Mouse (Mus musculus): Measurements from ENCODE around the gene Kif1a.

Kif1a gene

DNA sequence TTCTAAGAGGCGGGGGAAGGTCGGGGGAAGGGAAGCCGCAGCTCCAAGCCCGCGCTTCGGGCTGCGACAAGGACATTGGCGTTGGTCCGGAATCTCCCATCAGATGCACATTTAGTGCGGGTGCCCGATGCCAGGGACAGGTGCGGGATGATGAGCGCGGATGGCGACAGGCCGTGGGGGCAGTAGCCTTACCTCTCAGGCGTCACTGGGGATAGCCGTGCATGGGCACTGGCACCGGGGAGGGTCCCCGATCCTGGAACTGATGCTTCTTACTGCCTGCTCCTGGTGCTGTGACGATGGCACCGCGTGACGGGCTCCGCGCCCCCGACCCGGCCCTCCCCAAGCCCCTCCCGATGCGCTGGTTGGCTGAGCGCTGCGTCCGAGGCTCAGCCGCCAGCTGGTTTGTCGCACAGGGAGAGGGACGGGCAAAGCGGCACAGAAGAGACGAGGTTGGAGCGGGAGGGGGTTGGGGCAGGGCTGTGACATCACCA is at the start of gene Kif1a:
Gene Kif1a (minus strand): TSS at position 381 of the 491 bp plus-strand sequence.
- in situ Hi-C loops (cut with MboI, MseI), result no loop called here

DNA sequence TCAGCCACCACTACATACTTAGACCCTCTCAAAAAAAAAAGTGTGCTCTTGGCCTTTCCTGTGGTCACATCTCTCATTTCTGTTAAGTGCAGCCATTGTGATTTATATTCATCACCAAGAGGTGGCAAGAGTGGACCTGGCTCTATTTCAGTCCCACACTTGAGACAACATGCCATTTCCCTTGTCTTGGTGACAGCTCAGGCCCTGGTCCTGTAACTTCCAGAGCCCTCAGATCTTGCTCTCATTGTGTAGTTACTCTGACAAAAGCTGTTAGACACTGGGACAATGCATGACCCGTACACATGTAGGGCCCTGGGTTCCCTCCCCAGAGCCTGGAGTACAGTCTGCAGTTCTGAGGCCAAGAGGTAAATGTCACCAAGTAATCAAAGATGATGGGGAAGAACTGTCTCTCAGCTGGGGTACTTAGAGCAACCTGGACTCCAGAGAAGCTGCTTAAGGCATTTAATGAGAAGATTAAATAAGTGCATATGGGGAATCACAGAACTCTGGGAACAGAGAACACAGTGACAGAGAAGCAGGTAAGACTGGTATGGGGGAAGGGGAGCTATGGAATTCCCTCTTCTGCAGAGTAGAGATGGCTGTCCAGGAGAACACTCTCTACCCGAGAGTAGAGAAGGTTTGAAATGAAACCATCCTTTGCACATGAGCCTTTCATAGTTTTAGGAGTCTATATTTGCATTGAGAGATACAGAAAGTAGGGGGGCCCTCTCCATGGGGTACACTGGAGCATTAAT is 49.3 kb upstream of the Kif1a start:
- in situ Hi-C loops (cut with MboI, MseI), result no loop called here

DNA sequence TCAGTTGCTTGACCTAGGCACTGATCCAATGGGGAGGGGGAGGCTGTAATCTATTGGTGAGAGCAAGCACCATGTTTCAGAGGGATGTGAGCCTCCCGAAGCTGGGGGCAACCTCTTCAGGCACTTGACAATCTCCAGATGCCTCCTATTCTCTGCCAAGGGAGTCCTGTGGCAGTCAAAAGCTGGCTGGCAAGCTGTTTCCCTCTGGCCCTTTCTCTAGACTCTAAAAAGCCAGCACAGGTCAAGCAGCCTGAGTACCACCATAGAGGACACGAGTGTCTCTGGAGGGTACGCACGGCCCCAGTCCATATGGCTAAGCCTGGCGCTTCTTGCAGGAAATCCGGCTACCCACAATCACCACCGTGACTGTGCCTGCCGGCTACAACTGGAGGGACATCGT is 42.4 kb upstream of the Kif1a start:
- in situ Hi-C loops (cut with MboI, MseI), result no loop called here

DNA sequence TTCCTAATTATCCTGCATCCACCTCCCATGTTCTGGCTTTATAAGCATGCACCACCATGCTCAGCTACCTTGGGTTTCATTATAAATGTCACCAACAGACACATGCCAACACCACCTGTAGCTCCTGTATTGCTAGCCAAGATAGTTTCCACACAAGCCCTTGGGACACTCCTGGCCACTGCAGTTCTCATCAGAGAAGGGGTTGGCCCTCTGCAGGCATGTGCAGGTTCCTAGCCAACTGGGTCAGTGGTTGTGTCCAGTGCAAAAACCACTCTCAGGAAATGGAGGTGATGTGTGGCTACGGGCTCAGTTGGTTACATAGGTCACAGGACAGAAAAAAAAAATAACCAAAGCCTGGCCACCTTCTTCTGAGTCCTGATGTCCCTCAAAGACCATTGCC is 41.1 kb upstream of the Kif1a start:
- in situ Hi-C loops (cut with MboI, MseI), result no loop called here

DNA sequence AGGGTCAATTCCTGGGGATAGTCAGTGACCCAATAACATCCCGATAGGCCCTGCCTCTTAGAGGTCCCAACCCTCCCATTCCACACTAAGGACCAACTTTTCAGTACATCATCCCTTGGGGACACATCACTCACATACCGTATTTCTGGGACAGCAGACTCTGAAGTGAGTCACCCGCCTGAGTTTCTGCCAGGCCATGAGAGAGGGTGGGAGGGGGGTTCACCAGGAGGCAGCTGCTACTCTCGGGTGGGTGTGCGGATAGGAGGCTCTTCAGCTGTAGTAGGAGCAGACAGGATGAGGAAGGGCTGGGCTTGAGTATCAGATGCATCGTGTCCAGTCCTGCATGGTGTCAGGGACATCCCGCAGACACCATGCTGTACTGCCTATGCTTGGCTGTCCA is 38.0 kb upstream of the Kif1a start:
- in situ Hi-C loops (cut with MboI, MseI), result no loop called here

DNA sequence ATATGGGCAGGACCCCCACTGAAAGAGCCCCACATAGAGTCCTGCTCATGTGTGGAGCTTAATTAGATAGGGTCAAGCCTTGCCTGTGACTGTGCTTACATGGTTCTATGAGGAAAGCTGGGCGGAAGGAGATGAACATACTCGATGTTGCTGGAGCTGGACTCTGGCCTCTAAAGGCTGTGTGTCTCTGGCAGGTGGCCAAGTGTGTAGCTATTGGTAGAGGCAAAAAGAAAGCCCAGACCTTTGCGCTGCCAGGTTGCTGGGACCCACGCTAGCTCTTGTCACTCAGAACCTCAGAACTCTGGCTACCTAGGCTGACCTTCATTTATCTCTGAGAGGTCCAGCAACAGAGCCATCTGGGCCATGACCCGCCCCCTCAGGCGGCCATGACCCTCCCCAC is 36.8 kb upstream of the Kif1a start:
- in situ Hi-C loops (cut with MboI, MseI), result no loop called here

DNA sequence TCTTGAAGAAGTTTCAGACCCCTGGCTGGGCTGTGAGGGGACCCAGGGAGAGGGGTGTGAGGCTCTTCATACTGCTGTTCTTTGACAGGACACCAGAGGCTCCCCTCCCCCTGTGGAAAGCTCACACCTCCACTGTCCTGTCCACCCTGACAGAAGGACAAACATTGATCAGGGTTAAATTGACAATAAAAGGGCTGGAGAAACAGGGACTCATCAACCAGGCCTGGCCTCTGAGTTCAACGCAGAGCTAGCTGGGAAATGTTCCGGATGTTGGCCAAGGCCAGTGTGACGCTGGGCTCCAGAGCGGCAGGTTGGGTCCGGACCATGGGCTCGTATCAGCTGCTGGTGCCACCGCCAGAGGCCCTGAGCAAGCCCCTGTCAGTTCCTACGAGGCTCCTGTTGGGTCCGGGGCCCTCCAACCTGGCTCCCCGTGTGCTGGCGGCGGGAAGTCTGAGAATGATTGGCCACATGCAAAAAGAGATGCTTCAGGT is 33.3 kb upstream of the Kif1a start, which contains the start of gene Agxt:
Gene Agxt (plus strand): TSS at position 205 of the 491 bp plus-strand sequence.
- in situ Hi-C loops (cut with MboI, MseI), result no loop called here

DNA sequence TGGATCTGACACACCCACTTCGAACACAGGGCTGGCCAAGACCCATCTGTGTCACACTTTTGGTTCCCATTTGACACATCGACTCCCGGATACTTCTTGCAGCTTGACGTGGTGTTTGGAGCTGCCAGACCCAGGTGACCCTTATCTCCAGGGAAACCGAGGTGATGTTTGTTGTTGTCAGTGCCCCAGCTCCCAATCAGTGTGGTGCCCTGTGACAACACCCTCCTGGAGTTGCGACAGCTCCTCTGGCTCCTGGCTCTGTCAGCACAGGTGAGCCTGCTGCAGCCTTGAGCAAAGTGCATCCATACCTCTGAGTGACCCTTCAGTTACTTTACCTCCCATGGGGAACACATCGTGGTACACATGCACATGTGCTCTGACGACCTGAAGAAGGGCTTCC is 30.9 kb upstream of the Kif1a start:
- in situ Hi-C loops (cut with MboI, MseI), result no loop called here

DNA sequence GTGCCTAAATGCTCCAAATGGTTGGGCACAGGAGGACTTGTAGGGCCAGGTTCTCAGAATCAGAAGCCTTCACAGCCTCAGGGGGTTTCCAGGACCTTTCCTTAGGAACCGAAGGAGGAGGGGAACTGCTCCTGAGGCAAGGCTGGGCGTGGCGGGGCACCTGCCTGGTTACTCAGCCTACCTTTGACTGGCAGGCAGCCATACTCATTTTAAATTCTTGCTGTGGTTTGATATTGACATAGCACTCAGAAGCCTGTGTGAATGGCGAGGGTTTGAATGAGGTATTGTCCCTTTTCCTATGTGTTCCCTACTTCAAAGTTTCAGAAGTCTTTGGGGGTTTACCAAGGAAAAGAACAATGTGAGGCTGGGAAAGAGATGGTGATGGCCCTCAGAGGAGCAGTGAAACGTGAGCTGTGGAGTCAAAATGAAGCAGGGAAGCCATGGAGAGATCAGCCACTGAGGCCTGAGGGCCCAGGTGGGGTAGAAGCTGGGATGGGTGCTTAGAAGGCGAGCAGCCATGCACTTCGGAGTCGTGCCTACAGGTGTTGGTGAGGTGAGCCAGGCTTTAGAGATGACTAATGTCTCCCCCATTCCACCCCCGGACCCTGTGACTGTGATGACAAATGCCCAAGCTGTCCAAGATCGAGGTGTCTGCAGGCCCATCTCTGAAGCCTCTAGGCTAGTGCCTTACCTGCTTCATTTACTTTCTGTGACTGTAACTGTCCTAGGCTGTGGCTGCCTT is 28.7 kb upstream of the Kif1a start:
- in situ Hi-C loops (cut with MboI, MseI), result no loop called here

DNA sequence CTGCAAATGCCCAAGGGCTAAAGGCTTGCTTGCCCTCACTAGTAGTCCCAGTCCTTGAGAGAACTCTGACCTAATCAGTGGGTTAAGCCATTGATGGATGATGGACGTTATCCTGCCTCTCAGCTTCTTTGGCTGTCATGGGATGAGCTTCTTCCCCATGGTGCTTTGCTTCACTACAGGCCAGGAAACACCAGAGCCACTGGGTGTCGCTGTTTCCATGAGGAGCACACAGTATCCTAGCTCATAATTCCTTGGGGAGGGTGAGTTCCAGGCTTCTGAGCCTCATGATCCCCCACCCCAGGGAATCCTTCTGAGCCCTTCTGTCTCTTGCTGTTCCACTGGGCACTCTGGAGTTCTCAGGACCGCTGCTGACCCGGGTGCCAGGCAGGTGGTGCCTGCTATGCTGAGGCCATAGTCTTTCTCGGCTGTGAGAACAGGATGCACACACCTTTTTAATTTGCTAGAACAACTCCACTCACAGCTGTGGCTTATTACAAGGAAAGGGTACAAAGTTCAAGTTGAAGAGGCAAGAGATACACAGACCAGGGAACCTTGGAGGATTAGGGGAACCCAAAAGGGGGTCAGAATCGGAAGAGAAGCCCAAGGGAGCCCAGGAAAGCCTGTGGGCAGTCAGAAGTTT is 27.1 kb upstream of the Kif1a start:
- in situ Hi-C loops (cut with MboI, MseI), result no loop called here

DNA sequence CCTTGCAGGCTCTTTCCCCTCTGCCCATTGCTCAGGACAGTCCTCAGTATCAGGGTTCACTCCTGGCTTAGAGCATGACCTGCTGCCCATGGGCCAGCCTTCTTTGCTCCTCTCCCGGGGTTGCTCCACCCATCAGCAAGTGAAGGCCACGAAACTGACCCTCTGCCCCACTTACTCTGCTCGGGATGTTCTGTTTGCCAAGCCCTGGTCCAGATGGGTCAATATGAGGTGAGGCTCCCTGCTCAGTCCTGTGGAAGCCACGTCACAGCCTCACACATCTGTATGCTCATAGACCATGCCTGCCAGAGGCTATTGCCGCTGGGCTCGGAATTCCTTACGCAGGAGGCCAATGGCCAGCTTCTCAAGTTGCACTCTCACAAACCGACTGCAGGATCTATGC is 26.5 kb upstream of the Kif1a start:
- in situ Hi-C loops (cut with MboI, MseI), result no loop called here

DNA sequence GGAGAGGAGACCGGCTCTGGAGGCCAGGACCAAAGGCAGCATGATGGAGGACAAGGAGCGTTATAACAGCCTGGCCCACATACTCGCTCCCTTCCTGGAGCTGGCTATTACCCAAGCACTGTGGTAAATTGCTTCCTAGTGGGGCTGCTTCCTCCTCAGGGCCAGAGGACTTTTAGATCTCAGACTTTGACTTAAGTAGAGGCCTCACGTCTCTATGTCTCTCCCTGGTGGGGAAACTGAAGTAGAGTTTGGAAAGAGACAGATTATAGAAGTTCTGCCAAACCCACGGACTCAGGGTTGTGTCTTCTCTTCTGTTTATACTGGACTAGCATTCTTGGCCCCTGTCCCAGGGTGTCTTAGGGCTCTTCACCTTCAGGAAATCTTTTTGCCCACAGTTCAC is 23.5 kb upstream of the Kif1a start:
- in situ Hi-C loops (cut with MboI, MseI), result no loop called here

DNA sequence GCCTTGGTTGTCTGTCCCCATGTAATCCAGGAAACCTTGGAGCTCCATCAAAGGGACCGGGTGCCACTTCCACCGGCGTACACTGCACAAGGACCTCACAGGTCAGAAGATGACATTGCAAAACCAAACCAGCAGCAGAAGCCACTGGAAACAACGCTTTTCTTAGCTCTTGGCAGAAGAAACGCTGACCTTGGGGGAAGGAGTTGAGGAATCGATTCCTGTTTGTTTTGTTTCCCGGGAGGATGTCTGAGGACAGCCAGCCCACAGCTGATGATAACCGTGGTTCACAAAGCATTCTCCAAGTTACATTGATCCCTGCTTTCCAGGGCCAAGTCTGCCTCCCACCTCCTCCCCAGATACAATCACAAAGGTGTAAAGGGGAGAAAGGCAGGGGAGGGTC is 22.3 kb upstream of the Kif1a start:
- in situ Hi-C loops (cut with MboI, MseI), result no loop called here

DNA sequence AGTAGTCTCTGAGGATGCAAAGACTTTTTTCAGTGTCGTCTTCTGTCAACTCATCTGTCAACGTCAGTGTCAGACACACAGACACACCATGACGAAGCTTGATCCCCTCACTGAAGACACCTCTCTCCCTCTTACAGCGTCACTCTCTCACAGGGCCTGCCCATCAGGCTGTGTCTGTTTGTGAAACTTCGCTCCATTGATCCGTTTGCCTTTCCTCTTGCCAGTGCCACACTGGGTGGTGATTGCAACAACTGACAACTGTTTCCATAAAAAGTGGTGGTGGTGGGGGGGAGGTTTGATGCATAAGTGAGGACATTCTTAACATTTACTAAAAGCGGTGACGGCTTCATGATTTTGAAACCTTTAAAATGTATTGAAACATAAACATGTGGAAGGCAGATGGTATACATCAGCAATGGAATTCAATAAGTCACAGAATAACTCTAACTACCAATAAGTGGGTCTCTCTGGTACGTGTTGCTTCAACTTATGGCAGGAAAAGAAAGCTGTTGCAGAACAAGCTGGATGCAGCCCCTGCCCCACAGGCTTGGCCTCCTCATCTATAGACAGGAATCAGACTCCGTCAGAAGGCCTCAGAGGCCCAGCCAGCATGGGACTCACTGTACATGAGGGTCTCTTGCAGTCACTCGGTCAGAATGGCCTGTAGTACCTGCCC is 21.6 kb upstream of the Kif1a start:
- in situ Hi-C loops (cut with MboI, MseI), result no loop called here

DNA sequence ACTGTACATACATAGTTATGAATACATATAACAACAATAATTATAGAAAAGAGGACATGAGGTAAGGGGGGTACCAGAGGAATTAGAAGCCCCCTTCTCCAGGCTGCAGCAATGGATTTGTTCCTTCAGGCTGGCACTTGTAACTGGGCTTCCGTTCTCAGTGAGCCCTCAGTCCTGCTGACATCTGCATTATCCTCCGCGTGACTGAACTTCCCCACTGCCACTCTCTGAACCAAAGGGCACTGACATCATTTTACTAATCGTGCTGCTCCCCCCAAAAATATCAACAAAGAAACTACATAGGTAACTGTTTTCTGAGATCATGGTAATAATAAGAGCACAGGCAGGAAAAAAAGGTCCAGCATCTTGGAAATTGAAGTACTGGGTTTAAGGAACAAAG is 17.1 kb upstream of the Kif1a start:
- in situ Hi-C loops (cut with MboI, MseI), result no loop called here

DNA sequence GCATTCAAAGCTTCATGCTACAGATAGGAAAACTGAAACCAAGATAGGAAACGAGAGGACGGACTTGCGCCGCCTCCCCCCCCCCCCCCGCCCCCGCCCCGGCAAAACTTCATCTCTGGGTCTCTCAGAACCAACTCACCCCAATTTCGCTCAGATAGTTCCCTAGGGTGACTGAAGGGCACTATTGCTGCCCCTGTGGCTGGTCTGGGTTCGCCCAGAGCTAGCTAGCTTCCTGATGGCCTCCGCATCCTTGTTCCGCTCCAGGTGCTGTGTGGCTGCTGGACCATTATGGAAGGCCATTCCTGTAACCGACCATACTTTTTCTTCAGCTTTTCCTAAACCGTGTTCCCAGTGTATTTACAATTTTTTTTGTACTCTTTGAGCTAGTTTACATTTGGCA is 13.7 kb upstream of the Kif1a start:
- in situ Hi-C loops (cut with MboI, MseI), result no loop called here

DNA sequence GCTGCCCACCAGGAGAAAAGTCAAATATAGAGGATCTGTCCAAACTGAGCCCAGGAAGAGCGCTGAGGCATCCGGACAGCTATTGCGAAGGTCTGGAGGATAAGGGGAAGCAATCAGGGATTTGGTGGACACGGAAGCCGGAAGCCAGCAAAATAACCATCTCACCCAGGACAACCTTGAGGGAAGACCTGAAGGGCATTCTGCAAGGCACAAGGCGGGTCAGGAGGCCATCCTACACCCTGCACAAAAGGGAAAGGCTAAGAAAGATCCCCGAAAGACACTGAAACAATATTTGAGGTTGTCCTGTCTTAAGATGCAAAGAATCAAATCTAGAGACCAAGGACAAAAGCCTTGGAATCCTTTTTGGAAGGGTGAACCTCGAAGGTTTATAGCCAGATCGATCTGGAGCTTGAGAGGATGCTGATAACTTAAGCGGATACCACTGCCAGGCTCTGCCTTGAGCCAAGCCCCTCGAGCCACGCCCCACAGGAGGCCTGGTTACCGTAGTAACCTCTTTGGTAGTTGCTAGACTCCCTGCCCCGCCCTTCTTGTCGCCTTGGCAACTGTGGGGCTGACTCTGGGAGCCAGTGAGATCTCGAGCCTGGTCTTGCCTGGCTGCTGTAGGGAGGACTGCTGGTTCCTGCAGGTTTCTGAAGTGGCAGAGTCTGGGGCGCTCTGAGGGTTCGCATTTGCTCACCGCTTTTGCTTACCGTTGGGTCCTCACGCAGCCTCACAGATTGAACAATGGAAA is 13.1 kb upstream of the Kif1a start:
- in situ Hi-C loops (cut with MboI, MseI), result no loop called here

DNA sequence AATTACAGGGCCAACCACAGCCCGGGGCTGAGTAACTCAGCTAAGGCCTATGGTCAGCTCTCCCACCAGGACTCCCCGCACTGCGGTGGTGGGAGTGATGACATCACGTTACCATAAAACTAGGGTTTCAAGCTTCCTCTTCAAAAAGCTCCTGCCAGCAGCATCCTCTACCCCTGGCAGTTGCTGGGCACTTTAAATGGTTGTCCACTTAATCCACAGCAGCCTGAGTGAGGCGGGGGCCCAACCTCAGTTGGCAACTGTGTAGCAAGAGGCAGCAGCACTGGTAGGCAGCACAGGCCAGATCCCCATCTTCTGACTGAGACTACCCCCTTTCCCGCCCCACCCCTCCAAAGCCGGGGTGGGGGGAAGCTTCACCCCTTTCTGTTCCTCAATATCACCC is 949 bp upstream of the Kif1a start:
- in situ Hi-C loops (cut with MboI, MseI), result no loop called here

DNA sequence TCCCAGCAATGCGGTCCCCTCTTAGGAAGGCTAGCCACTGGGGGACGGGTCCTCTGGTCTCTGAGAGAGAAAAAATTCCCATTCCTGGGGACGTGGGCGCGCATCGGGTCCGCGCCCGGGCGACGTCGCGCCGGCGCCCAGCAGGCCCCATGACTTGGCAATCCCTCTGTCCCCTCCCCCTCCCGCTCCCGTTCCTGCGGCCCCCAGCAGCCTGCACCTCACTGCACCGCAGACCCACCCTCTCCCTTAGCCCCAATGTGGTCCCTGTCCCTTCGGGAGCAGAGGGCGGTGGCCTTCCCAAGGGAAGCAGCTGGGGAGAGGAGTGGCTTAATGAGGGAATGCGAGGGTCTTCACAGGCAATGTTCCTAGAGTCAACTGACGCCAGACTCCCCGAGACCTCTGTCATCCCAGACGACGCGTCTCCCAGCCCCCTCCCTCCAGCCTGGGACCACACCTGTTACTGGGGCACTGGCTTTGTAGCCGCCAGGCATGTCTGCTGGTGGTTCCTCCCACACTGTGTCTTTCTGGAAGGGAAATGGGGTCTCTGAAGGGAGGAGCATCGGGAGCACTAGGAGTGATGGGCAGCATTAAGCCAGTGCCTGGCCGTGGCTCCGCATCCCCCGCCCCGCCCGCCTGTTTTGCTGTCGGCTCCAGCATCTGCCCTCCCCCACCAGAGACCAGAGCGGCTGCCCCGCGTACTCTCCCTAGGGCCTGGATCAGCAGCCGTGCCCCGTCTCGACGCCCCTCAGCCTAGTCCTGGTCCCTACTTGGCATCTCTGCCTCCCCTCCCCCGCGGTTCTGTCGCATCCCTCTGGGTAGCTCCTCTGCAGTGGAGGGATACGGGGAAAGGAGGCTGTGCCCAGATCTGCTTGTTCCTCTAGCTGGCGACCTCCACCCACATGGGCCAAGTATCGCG is 917 bp downstream of the Kif1a start:
- in situ Hi-C loops (cut with MboI, MseI), result no loop called here

DNA sequence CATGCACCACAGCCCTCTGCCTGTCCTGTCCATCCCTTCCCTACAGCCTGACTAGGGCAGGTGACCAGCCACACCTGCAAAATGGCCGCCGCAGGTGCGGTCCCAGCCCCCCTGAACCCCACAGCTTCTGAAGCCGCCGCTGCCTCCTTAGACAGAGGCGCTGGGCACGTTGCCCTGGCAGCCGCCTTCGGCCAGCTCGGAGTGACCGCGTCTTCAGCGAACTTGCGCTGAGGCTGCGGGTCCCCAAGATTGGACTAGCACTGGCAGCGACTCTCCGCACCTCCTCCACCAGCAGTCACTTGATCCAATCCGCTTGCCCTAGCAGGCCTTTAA is 1.5 kb downstream of the Kif1a start:
- in situ Hi-C loops (cut with MboI, MseI), result no loop called here
